Mouse (Mus musculus) ES-E14 (cell line): Measurements from ENCODE around the gene Zc3h15.

ENCODE experiments used
- CHD2 ChIP-seq: IDR thresholded peaks from 2 replicates; pipeline ENCODE4 v1.6.1; 2014; ENCODE audit warnings: mild to moderate bottlenecking, low read depth, low read length, inconsistent platforms
- ZNF384 ChIP-seq: IDR thresholded peaks from 2 replicates; pipeline ENCODE4 v1.6.1; 2012; ENCODE audit warnings: low read depth, low read length, inconsistent platforms

DNA sequence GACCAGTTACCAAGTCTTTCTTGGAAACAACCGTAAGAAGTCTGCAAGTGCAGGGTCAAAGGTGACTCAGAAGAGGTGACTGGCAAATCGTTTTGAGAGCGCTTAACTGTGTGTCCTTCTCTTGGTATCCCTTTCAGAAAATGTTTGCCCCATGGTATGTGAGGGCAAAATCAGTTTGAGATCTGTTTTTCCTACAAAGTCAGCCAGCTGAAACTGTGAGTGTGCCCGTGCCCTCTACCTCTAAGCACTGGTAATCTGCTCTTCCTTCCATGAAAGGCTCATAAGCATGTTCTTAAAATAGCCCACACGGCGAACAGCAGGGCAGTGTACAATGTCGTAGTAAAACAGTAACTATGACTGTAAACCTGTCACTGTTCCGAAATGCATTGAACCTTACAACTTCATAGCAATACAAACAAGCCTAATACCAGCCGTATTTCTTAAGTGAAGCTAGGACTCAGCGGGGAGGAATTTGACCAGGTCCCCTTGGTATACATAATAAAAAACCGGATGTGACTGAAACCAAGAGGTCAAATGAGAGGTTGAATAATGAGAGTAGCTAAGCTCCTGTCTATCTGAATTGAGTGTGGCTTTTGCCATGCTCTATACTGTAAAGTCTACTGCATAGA is 65.8 kb downstream of the Zc3h15 start:
- no peak for TF ChIP-seq ZNF384
- no peak for TF ChIP-seq CHD2
